Mouse (Mus musculus) midbrain, embryonic 12.5 days (tissue): ENCODE results near the gene Il10rb. TPM values are rescaled to one million over a fixed set of nuclear protein-coding genes. Genes with fewer than 3 reads are reported as not detected.

ENCODE experiments used
- ATAC-seq: fragments of 200-750 bp; cut with Nextera tagmentation; 2 replicates; pipeline ENCODE4 v1.8.0; 2017; ENCODE audit warnings: low read depth, moderate TSS enrichment, moderate library complexity; ENCODE audit not compliant: low FRiP score
- H3K27ac ChIP-seq: fragments of 300-500 bp; sonication (generic); replicated peaks from 2 replicates; pipeline ENCODE4 v1.5.1; 2016; ENCODE audit warnings: mild to moderate bottlenecking
- H3K27me3 ChIP-seq: fragments of 300-500 bp; sonication (generic); 2 replicates; pipeline ENCODE4 v1.6.1; 2016; ENCODE audit warnings: mild to moderate bottlenecking
- H3K36me3 ChIP-seq: fragments of 300-500 bp; sonication (generic); 2 replicates; pipeline ENCODE4 v1.6.1; 2016
- H3K4me1 ChIP-seq: fragments of 300-500 bp; sonication (generic); 2 replicates; pipeline ENCODE4 v1.6.1; 2016
- H3K4me2 ChIP-seq: fragments of 300-500 bp; sonication (generic); replicated peaks from 2 replicates; pipeline ENCODE4 v1.6.1; 2016; ENCODE audit warnings: mild to moderate bottlenecking, moderate library complexity
- H3K4me3 ChIP-seq: fragments of 300-500 bp; sonication (generic); 2 replicates; pipeline ENCODE4 v1.5.1; 2016; ENCODE audit warnings: mild to moderate bottlenecking
- H3K9ac ChIP-seq: fragments of 300-500 bp; sonication (generic); replicated peaks from 2 replicates; pipeline ENCODE4 v1.6.1; 2016; ENCODE audit warnings: mild to moderate bottlenecking, moderate library complexity
- H3K9me3 ChIP-seq: fragments of 300-500 bp; sonication (generic); 2 replicates; pipeline ENCODE4 v1.6.1; 2016; ENCODE audit warnings: mild to moderate bottlenecking
- WGBS: fragments of 180-500 bp; shearing (Covaris S2); methylation state at CpG from one replicate; pipeline ENCODE4 v1.1.7; 2016; 5-methylcytosine and 5-hydroxymethylcytosine counted together
- polyA plus RNA-seq: library from polyadenylated mRNA; unstranded; fragments of >200 nt; fragmentation: Nextera tagmentation; extraction: Ambion mirVana; gene quantifications from 2 replicates; pipeline ENCODE4 v1.2.1, GENCODE M21; 2016

The Il10rb gene
- polyA plus RNA-seq, 1 experiment from 2014 or later, result 9.1 TPM

- Histone ChIP-seq H3K4me3 (no peak overlapping the region), H3K36me3 (no peaks in the 10 kb centered on the region), H3K27ac (no peak overlapping the region), H3K4me1 (no peaks in the 10 kb centered on the region), H3K27me3 (no peaks in the 10 kb centered on the region), H3K9me3 (no peaks in the 10 kb centered on the region), H3K9ac (no peak overlapping the region), H3K4me2 (no peak overlapping the region)
- no peak for ATAC-seq
- 91% methylated on average over 5 of the region's 5 CpGs for WGBS
These were observed 39.6 kb downstream of the Il10rb start for GRCm38 (mm10) chr16:91445566-91445965.

DNA sequence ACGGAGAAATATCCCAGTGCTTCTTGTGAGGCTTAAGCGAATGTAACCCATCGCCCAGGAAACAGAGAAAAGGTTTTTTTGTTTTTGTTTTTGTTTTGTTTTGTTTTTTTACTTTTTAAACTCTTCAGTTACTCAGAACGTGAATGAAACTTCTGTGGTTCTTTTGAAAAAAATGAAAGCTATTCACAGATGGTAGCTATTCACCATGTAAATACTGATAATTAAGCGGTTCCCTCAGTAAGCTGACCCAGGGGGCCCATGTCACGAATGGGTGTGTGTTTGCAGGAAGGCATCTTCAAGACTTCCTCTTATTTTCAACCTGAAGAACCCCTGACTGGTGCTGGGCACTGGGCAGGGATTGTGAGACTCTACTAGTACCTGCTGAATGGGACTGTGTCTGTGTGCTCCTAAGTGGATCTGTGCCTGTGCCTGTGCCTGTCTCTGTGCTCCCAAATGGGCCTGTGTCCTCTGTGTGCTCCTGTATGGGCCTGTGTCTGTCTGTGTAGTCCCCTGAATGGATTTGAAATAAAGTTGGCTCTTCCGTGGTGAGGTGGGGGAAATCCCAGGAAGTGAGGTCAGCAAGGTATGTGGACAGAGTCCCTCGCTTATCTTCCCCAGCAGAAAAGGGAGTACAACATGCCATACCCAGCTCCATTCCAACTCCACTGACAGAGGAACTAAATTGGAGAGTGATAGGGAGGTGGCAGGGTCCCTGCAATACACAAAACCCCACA lies 41.0 kb downstream of the Il10rb start:
- no peak for ATAC-seq
- WGBS, result 80% methylated on average over 8 of the region's 8 CpGs

GRCm38 (mm10) chr16:91447512-91447900 lies 41.5 kb downstream of the Il10rb start:
- no peak for ATAC-seq
- H3K27me3 ChIP-seq, result no peaks in the 10 kb centered on the region
- H3K36me3 ChIP-seq, result no peaks in the 10 kb centered on the region
- no peaks in the 10 kb centered on the region for H3K4me1 ChIP-seq
- no peaks in the 10 kb centered on the region for H3K9me3 ChIP-seq
- H3K9ac ChIP-seq, result no peak overlapping the region
- no peak overlapping the region for H3K4me2 ChIP-seq
- H3K4me3 ChIP-seq, result no peak overlapping the region
- no peak overlapping the region for H3K27ac ChIP-seq
- WGBS, result 92% methylated on average over 6 of the region's 6 CpGs

More for the DNA sequence above, 41.0 kb downstream of the Il10rb start:
- no peaks in the 10 kb centered on the region for H3K36me3 ChIP-seq
- H3K9me3 ChIP-seq, result no peaks in the 10 kb centered on the region
- H3K9ac ChIP-seq, result no peak overlapping the region
- H3K27me3 ChIP-seq, result no peaks in the 10 kb centered on the region
- H3K4me3 ChIP-seq, result no peak overlapping the region
- H3K4me1 ChIP-seq, result no peaks in the 10 kb centered on the region
- no peak overlapping the region for H3K4me2 ChIP-seq
- H3K27ac ChIP-seq, result no peak overlapping the region

DNA sequence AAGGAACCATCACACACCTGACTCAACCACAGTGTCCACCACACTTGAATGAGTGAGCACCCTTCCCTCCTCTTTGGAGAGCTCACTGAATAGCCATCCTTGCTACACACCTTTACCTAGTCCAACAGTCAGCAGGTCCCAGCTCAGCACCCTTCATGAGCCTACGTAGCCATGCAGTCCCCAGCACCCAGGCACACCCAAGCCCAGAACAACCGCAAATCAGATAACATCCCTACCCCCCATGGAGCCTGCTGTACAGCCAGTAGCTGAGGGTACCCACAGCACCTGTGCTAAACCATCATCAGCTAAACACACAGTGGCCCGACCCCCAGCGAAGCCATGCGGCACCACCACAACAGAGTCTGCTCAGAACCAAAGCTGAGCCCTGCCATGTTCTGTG lies 42.1 kb downstream of the Il10rb start:
- Histone ChIP-seq H3K9me3 (no peaks in the 10 kb centered on the region), H3K9ac (no peak overlapping the region), H3K27ac (no peak overlapping the region), H3K36me3 (no peaks in the 10 kb centered on the region), H3K27me3 (no peaks in the 10 kb centered on the region), H3K4me3 (no peak overlapping the region), H3K4me2 (no peak overlapping the region), H3K4me1 (no peaks in the 10 kb centered on the region)
- WGBS, result 93% methylated on average over 5 of the region's 5 CpGs
- ATAC-seq, result no peak

DNA sequence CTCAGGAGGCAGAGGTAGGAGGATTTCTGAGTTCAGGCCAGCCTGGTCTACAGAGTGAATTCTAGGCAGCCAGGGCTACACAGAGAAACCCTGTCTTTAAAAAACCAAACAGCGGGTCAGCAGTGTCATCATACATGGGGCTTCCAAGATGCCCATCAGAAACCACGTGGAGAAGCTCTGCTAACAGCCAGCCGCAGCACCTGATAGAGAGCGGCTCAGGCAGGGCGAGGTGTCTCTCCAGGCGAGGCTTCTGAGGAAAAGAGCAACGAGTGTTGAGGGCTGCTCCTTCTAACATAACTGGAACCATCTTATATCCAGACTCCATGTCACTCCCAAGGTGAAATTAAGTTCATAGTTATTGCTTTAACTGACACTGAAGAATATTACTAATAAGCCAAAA lies 42.9 kb downstream of the Il10rb start:
- ATAC-seq, result no peak
- H3K9ac ChIP-seq, result no peak overlapping the region
- no peaks in the 10 kb centered on the region for H3K27me3 ChIP-seq
- no peak overlapping the region for H3K27ac ChIP-seq
- no peaks in the 10 kb centered on the region for H3K9me3 ChIP-seq
- H3K4me2 ChIP-seq, result no peak overlapping the region
- no peaks in the 10 kb centered on the region for H3K36me3 ChIP-seq
- no peak overlapping the region for H3K4me3 ChIP-seq
- 80% methylated on average over 7 of the region's 7 CpGs for WGBS
- no peaks in the 10 kb centered on the region for H3K4me1 ChIP-seq

DNA sequence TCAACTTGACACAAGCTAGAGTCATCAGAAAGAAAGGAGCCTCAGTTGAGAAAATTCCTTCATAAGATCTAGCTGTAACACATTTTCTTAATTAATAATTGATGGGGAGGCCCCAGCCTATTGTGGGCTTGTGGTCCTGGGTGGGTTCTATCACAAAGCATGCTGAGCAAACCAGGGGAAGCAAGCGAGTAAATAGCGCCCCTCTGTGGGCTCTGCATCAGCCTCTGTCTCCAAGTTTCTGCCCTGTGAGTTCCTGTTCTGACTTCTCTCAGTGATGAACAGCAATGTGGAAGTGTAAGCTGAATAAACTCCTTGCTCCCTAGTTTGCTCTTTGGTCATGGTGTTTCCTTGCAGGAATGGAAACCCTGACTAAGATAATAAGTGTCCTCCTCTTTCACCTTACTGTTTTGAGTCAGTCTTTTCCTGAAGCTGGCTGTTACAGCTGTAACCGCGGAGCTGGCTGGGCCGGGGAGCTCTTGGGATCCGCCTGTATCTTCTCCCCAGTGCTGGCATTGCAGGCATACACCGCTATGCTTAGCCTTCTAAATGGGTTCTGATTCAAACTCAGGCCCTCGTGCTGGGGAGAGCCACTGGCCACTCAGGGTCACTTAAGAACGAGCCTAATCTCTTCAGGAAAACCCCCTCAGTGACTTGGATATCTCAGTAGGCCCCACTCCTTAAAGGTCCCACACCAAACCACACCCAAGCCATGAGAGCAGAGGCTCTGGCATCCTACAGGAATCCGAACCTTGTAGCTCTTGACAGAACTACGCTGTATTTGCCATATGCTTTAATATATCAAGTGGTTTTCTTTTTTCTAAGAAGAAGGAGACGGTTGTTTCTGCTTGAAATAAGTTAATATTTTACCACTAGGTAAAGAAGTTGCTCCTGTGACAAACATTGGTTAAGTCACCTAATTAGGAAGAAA lies 44.4 kb downstream of the Il10rb start:
- H3K4me2 ChIP-seq, result no peak overlapping the region
- no peaks in the 10 kb centered on the region for H3K27me3 ChIP-seq
- no peak overlapping the region for H3K4me3 ChIP-seq
- no peak for ATAC-seq
- H3K9me3 ChIP-seq, result no peaks in the 10 kb centered on the region
- H3K9ac ChIP-seq, result no peak overlapping the region
- 86% methylated on average over 12 of the region's 12 CpGs for WGBS
- no peaks in the 10 kb centered on the region for H3K4me1 ChIP-seq
- no peaks in the 10 kb centered on the region for H3K36me3 ChIP-seq
- no peak overlapping the region for H3K27ac ChIP-seq

DNA sequence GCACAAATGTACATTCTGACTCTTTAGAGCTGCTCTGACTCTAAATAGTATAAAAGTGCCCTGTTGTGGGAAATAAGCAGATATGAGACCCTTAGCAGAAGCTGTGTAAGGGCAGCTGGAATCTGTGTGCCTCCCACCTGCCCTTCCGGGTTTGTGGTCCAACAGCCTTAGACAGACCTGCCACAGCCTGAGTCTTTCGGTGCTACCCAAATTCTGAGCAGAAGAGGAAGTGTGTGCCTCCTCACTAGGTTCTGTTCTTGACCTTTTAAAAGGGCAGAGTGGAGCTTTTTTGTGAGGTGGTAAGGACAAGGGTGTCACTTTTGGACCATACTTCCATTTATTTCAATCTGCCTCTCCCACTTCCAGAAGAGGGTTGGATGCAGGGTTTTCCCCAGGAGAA lies 46.0 kb downstream of the Il10rb start:
- ATAC-seq, result no peak
- 82% methylated on average over 2 of the region's 2 CpGs for WGBS
- H3K27me3 ChIP-seq, result no peaks in the 10 kb centered on the region
- no peak overlapping the region for H3K4me3 ChIP-seq
- no peak overlapping the region for H3K27ac ChIP-seq
- no peak overlapping the region for H3K4me2 ChIP-seq
- H3K36me3 ChIP-seq, result no peaks in the 10 kb centered on the region
- H3K4me1 ChIP-seq, result no peaks in the 10 kb centered on the region
- no peaks in the 10 kb centered on the region for H3K9me3 ChIP-seq
- H3K9ac ChIP-seq, result no peak overlapping the region

DNA sequence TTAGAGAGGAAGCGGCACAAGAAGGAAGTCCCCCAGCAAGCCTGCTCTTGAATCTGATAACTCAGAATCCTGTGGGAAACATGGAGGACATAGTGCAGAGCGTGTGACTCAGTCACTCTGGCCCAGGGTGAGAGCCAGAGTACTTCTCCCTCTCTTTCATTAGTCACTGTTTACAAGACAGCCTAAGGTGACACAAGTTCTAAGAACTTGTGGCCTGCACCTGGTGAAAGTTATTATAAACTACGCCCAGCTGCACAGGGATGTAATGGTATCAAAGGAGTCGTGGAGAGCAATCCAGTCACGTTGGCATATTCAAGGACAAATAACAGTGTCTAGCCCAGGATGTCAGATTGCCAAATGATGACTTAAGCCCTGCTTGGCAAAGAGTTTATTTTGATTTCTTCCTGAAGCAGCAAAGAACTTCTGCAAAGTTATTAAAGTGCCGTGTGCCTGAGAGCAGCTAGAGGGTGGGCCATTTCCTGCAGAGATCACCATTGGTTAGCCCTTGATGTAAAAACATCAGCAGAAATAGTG lies 46.5 kb downstream of the Il10rb start:
- Histone ChIP-seq H3K4me1 (no peaks in the 10 kb centered on the region), H3K27me3 (no peaks in the 10 kb centered on the region), H3K9ac (no peak overlapping the region), H3K27ac (no peak overlapping the region), H3K36me3 (no peaks in the 10 kb centered on the region), H3K4me3 (no peak overlapping the region), H3K9me3 (no peaks in the 10 kb centered on the region), H3K4me2 (no peak overlapping the region)
- 75% methylated on average over 6 of the region's 6 CpGs for WGBS
- ATAC-seq, result no peak

DNA sequence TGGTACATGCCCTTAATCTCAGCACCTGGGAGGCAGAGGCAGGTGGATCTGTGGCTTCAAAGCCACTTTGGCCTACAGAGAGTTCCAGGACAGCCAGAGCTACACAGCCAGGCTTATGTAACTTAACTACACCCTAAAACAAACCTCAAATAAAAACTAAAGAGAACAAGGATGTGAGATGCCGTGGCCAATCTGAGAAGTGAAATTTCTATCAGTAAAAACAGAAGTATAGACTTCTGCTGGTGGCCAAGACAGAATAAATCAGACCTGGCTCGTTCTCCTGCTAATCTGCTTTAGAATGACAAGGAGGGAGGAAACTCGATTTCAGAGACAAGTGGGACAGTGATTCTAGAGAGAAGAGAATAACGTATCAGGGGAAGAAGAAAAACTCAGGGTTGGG lies 49.9 kb downstream of the Il10rb start:
- 0 out of 2 replicates have a peak, but pooled peaks cover 5% of the 10 kb centered on the region for H3K4me1 ChIP-seq
- no peak overlapping the region for H3K27ac ChIP-seq
- H3K36me3 ChIP-seq, result no peaks in the 10 kb centered on the region
- no peak for ATAC-seq
- H3K9me3 ChIP-seq, result no peaks in the 10 kb centered on the region
- no peak overlapping the region for H3K4me2 ChIP-seq
- 72% methylated on average over 4 of the region's 4 CpGs for WGBS
- H3K27me3 ChIP-seq, result no peaks in the 10 kb centered on the region
- no peak overlapping the region for H3K9ac ChIP-seq
- H3K4me3 ChIP-seq, result no peak overlapping the region

DNA sequence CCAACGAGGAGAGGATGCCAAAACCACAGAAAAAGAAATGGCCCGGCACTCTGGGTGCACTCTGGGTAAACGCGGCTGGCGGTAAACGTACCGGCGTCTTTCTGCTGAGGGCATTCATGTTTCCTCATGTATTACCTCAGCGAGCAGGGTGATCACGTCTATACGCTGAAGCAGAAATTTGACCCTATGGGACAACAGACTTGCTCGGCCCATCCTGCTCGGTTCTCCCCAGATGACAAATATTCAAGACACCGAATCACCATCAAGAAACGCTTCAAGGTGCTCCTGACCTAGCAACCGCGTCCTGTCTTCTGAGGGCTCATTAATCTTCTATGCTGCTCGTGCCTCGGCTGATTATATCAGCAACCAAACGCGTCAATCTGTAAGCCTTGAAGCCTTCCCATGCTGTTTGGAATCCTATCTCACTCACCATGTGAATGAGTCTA lies 52.4 kb downstream of the Il10rb start:
- WGBS, result 85% methylated on average over 21 of the region's 21 CpGs
- Histone ChIP-seq H3K9me3 (no peaks in the 10 kb centered on the region), H3K4me2 (no peak overlapping the region), H3K4me3 (no peak overlapping the region), H3K27ac (no peak overlapping the region), H3K36me3 (no peaks in the 10 kb centered on the region), H3K4me1 (0 out of 2 replicates have a peak, but pooled peaks cover 5% of the 10 kb centered on the region), H3K27me3 (peaks cover 4% of the 10 kb centered on the region; the same call in 1 of the 2 replicates), H3K9ac (no peak overlapping the region)
- no peak for ATAC-seq

DNA sequence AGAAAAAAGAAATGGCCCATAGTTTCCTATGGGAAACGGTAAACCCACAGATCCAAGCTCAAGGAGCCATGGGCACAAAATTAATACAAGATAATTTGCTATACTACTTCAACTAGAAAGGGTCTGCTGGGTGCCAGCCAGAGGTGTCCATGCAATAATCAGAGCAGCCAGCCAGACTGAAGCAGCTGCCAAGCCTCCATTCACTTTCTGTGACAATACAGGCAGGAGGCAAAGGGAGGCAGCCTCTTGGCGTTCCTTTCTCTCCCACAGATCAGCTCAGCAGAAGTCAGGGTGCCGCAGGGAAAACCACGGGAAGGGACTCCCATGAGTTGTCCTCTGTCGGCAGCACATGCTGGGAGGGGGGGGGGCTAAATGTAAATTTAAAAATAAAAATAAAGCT lies 53.0 kb downstream of the Il10rb start:
- Histone ChIP-seq H3K4me1 (0 out of 2 replicates have a peak, but pooled peaks cover 5% of the 10 kb centered on the region), H3K4me2 (no peak overlapping the region), H3K36me3 (no peaks in the 10 kb centered on the region), H3K27ac (no peak overlapping the region), H3K4me3 (no peak overlapping the region), H3K27me3 (peaks cover 4% of the 10 kb centered on the region; the same call in 1 of the 2 replicates), H3K9ac (no peak overlapping the region), H3K9me3 (no peaks in the 10 kb centered on the region)
- whole genome bisulfite sequencing, result 46% methylated on average over 5 of the region's 5 CpGs
- ATAC-seq, result no peak

GRCm38 (mm10) chr16:91459396-91459795 lies 53.4 kb downstream of the Il10rb start:
- Histone ChIP-seq H3K4me1 (peaks cover 8% of the 10 kb centered on the region; the same call in 1 of the 2 replicates), H3K4me2 (no peak overlapping the region), H3K4me3 (no peak overlapping the region), H3K27ac (no peak overlapping the region), H3K9me3 (no peaks in the 10 kb centered on the region), H3K36me3 (no peaks in the 10 kb centered on the region), H3K9ac (no peak overlapping the region), H3K27me3 (peaks cover 4% of the 10 kb centered on the region; the same call in 1 of the 2 replicates)
- no peak for ATAC-seq
- WGBS, result 96% methylated on average over 3 of the region's 3 CpGs
